In genomic region chr8:121685419-121685818, GRCm38 (mm10) we compare ENCODE assay signal across 10 mouse cellular contexts. TPM values are rescaled to one million over a fixed set of nuclear protein-coding genes. Genes with fewer than 3 reads are reported as not detected.
A peak's percentile ranks its signal among the peaks of the same experiment; 100 is the strongest.
DNase-seq lines count a peak whose midpoint lies in the region; ATAC-seq and TF ChIP-seq lines count a peak whose summit lies in the region.
"Had no signal": no experiment of that assay in that cellular context is flagged by ENCODE, and none has a peak within 500 bp of the region (broad histone marks: within the 10 kb centered on the region; RNA-seq: fewer than 3 reads in every experiment).

No protein-coding gene starts in this region.

- no peak for ATAC-seq in intestine, postnatal 0 days
- ATAC-seq in intestine, embryonic 15.5 days: no peak
- ATAC-seq in midbrain, postnatal 0 days (ENCODE audit: low FRiP score): no peak

- H3K4me1 ChIP-seq in intestine, postnatal 0 days (replicated peaks; ENCODE audit: control insufficient read depth, insufficient read depth, low read length): no peaks in the 10 kb centered on the region
- no peaks in the 10 kb centered on the region; the same call in 1 of the 2 replicates for H3K4me1 ChIP-seq in intestine, embryonic 15.5 days (replicated peaks)
- peaks cover 7% of the 10 kb centered on the region; the same call in 1 of the 2 replicates for H3K4me1 ChIP-seq in midbrain, postnatal 0 days (ENCODE audit: insufficient read depth, low read length)
- H3K4me1 ChIP-seq: limb, embryonic 13.5 days had no signal

- no peak overlapping the region for H3K4me3 ChIP-seq in intestine, postnatal 0 days (ENCODE audit: low read depth, low read length)
- no peak overlapping the region for H3K4me3 ChIP-seq in intestine, embryonic 15.5 days (replicated peaks)
- H3K4me3 ChIP-seq in midbrain, postnatal 0 days (ENCODE audit: low read depth, low read length): no peak overlapping the region
- H3K4me3 ChIP-seq: embryonic facial prominence, embryonic 13.5 days; limb, embryonic 13.5 days had no signal

- no peaks in the 10 kb centered on the region for H3K27me3 ChIP-seq in intestine, postnatal 0 days (replicated peaks; ENCODE audit: control insufficient read depth, insufficient read depth, low read length)
- H3K27me3 ChIP-seq in intestine, embryonic 15.5 days (replicated peaks): no peaks in the 10 kb centered on the region
- no peaks in the 10 kb centered on the region for H3K27me3 ChIP-seq in midbrain, postnatal 0 days (ENCODE audit: insufficient read depth, low read length)
- H3K27me3 ChIP-seq: embryonic facial prominence, embryonic 13.5 days; limb, embryonic 13.5 days had no signal

- peak; percentile 59 for DNase-seq in A20 (ENCODE audit: low read depth, low spot score)
- DNase-seq in Muller cell, postnatal 12 days (ENCODE audit: inconsistent ontology term): peak; percentile 36
- DNase-seq in cerebellum, postnatal 36 days: peak; percentile 77
- peak; percentile 74 for DNase-seq in heart, postnatal 4 days
- no peak for DNase-seq in midbrain, postnatal 0 days (ENCODE audit: low spot score)
- no peak for DNase-seq in frontal cortex, postnatal 10 days (ENCODE audit: low spot score in 2 of 2)

- no peak overlapping the region for H3K4me2 ChIP-seq in intestine, postnatal 0 days (replicated peaks; ENCODE audit: low read depth)
- no peak overlapping the region for H3K4me2 ChIP-seq in intestine, embryonic 15.5 days (replicated peaks)
- H3K4me2 ChIP-seq in midbrain, postnatal 0 days (ENCODE audit: low read depth, low read length, poor library complexity, severe bottlenecking): no peak overlapping the region
- H3K4me2 ChIP-seq: embryonic facial prominence, embryonic 13.5 days; limb, embryonic 13.5 days had no signal

- no peaks in the 10 kb centered on the region for H3K9me3 ChIP-seq in intestine, postnatal 0 days (ENCODE audit: control insufficient read depth)
- no peaks in the 10 kb centered on the region for H3K9me3 ChIP-seq in intestine, embryonic 15.5 days
- no peaks in the 10 kb centered on the region for H3K9me3 ChIP-seq in midbrain, postnatal 0 days (ENCODE audit: low read length)
- H3K9me3 ChIP-seq: embryonic facial prominence, embryonic 13.5 days; limb, embryonic 13.5 days had no signal

- no peak overlapping the region for H3K27ac ChIP-seq in intestine, postnatal 0 days (ENCODE audit: low read depth, low read length)
- H3K27ac ChIP-seq in intestine, embryonic 15.5 days: no peak overlapping the region
- H3K27ac ChIP-seq in midbrain, postnatal 0 days (ENCODE audit: low read depth, low read length): no peak overlapping the region
- H3K27ac ChIP-seq: embryonic facial prominence, embryonic 13.5 days; limb, embryonic 13.5 days had no signal

- 12% methylated on average over 4 of the region's 4 CpGs for WGBS in intestine, postnatal 0 days
- WGBS in intestine, embryonic 15.5 days: 4% methylated on average over 4 of the region's 4 CpGs
- WGBS in midbrain, postnatal 0 days: 30% methylated on average over 4 of the region's 4 CpGs

- no peaks in the 10 kb centered on the region for H3K36me3 ChIP-seq in intestine, postnatal 0 days (ENCODE audit: control insufficient read depth, insufficient read depth)
- no peaks in the 10 kb centered on the region for H3K36me3 ChIP-seq in intestine, embryonic 15.5 days
- no peaks in the 10 kb centered on the region for H3K36me3 ChIP-seq in midbrain, postnatal 0 days (ENCODE audit: insufficient read depth, low read length)
- H3K36me3 ChIP-seq: embryonic facial prominence, embryonic 13.5 days; limb, embryonic 13.5 days had no signal

- TF ChIP-seq CTCF in intestine, postnatal 0 days (IDR thresholded peaks at IDR 0.05; ENCODE audit: low read depth): peak; percentile 85
- peak; percentile 62 for TF ChIP-seq CTCF in midbrain, postnatal 0 days (IDR thresholded peaks at IDR 0.05)

- H3K9ac ChIP-seq in intestine, postnatal 0 days (ENCODE audit: low read depth, low read length): no peak overlapping the region
- H3K9ac ChIP-seq in intestine, embryonic 15.5 days: no peak overlapping the region
- H3K9ac ChIP-seq in midbrain, postnatal 0 days (replicated peaks; ENCODE audit: low read length, poor library complexity, severe bottlenecking): no peak overlapping the region
- H3K9ac ChIP-seq: embryonic facial prominence, embryonic 13.5 days; limb, embryonic 13.5 days had no signal

RNA-seq across cellular contexts. Expression of gene Zcchc14, which starts 32.7 kb away (rescaled TPM):
- polyA plus RNA-seq in intestine, postnatal 0 days (2015; fragmentation: Nextera tagmentation; extraction: Ambion mirVana): 6.9 and 8.3 TPM in 2 replicates
- polyA plus RNA-seq in intestine, embryonic 15.5 days (2015; fragmentation: Nextera tagmentation; extraction: Ambion mirVana): 10.7 and 11.2 TPM in 2 replicates
- total RNA-seq in heart, postnatal 4 days (2021): 10 to 100 TPM; 41.0 to 42.9 TPM
- 66.5 and 68.5 TPM in 2 replicates for total RNA-seq in midbrain, postnatal 0 days (2014; rRNA removed)
- 11.5 and 16.9 TPM in 2 replicates for polyA plus RNA-seq in midbrain, postnatal 0 days (2015; fragmentation: Nextera tagmentation; extraction: Ambion mirVana)

RNA-seq across cellular contexts. Expression of gene Jph3, which starts 44.0 kb away (rescaled TPM):
- 2.8 and 3.0 TPM in 2 replicates for polyA plus RNA-seq in intestine, postnatal 0 days (2015; fragmentation: Nextera tagmentation; extraction: Ambion mirVana)
- 4.5 and 5.1 TPM in 2 replicates for polyA plus RNA-seq in intestine, embryonic 15.5 days (2015; fragmentation: Nextera tagmentation; extraction: Ambion mirVana)
- under 1 TPM in 1 of 2 experiments, not detected in 1; 0.07 TPM for total RNA-seq in heart, postnatal 4 days (2021)
- 63.2 and 70.2 TPM in 2 replicates for total RNA-seq in midbrain, postnatal 0 days (2014; rRNA removed)
- 109 and 110 TPM in 2 replicates for polyA plus RNA-seq in midbrain, postnatal 0 days (2015; fragmentation: Nextera tagmentation; extraction: Ambion mirVana)

Comparison
In these comparisons a context has a peak if more than half of its experiments do, and no peak if none do; other contexts are left out.
1. DNase-seq: peak in A20 (single experiment), Muller cell, postnatal 12 days (single experiment), cerebellum, postnatal 36 days (2 of 2) and heart, postnatal 4 days (single experiment); none in midbrain, postnatal 0 days (single experiment) and frontal cortex, postnatal 10 days (0 of 2).
2. RNA of gene Jph3, which starts 44.0 kb away (polyA plus RNA-seq): 109 to 110 TPM in midbrain, postnatal 0 days; 4.5 to 5.1 TPM in intestine, embryonic 15.5 days and 2.8 to 3.0 TPM in intestine, postnatal 0 days; every median in the first group is over 10 times any median in the second.